Mouse (Mus musculus) testis, adult 2 months (tissue): ENCODE measurements around the gene Cacna1d.

Experiments used
- CTCF ChIP-seq: fragments of 200-500 bp; IDR thresholded peaks from 2 replicates; pipeline ENCODE4 v1.5.1; 2012; ENCODE audit warnings: low read depth, mild to moderate bottlenecking, inconsistent platforms, low read length, moderate library complexity; ENCODE audit not compliant: control insufficient read depth, insufficient read depth, insufficient replicate concordance
- POLR2A ChIP-seq: fragments of 200-500 bp; IDR thresholded peaks from 2 replicates; pipeline ENCODE4 v1.6.1; 2012; ENCODE audit warnings: low read depth, mild to moderate bottlenecking, inconsistent platforms, low read length, moderate library complexity; ENCODE audit not compliant: control insufficient read depth

GRCm38 (mm10) chr14:30284446-30284845 is 206.8 kb downstream of the Cacna1d start:
- TF ChIP-seq CTCF (no peak), POLR2A (no peak)
